Mouse (Mus musculus) heart, embryonic 15.5 days (tissue): Measurements from ENCODE around the gene Zrsr2. TPM values are rescaled to one million over a fixed set of nuclear protein-coding genes. Genes with fewer than 3 reads are reported as not detected.

Experiments
- ATAC-seq: fragments of 200-750 bp; cut with Nextera tagmentation; replicated peaks from 2 replicates; pipeline ENCODE4 v1.8.0; 2017; ENCODE audit warnings: low read depth, moderate TSS enrichment; ENCODE audit not compliant: insufficient number of reproducible peaks, insufficient read depth, low FRiP score
- H3K27ac ChIP-seq: fragments of 300-500 bp; sonication (generic); 2 replicates; pipeline ENCODE4 v1.5.1; 2015; ENCODE audit warnings: mild to moderate bottlenecking, inconsistent platforms
- H3K27me3 ChIP-seq: fragments of 300-500 bp; sonication (generic); 2 replicates; pipeline ENCODE4 v1.6.1; 2015; ENCODE audit warnings: inconsistent platforms
- H3K36me3 ChIP-seq: fragments of 300-500 bp; sonication (generic); 2 replicates; pipeline ENCODE4 v1.6.1; 2015; ENCODE audit warnings: mild to moderate bottlenecking, inconsistent platforms
- H3K4me1 ChIP-seq: fragments of 300-500 bp; sonication (generic); replicated peaks from 2 replicates; pipeline ENCODE4 v1.6.1; 2015; ENCODE audit warnings: inconsistent platforms
- H3K4me2 ChIP-seq: fragments of 300-500 bp; sonication (generic); 2 replicates; pipeline ENCODE4 v1.6.1; 2015; ENCODE audit warnings: inconsistent platforms, mild to moderate bottlenecking, moderate library complexity
- H3K4me3 ChIP-seq: fragments of 300-500 bp; sonication (generic); 2 replicates; pipeline ENCODE4 v1.5.1; 2015; ENCODE audit warnings: mild to moderate bottlenecking, inconsistent platforms
- H3K9ac ChIP-seq: fragments of 300-500 bp; sonication (generic); 2 replicates; pipeline ENCODE4 v1.6.1; 2015; ENCODE audit warnings: mild to moderate bottlenecking, inconsistent platforms
- H3K9me3 ChIP-seq: fragments of 300-500 bp; sonication (generic); replicated peaks from 2 replicates; pipeline ENCODE4 v1.6.1; 2016; ENCODE audit warnings: inconsistent platforms
- WGBS: fragments of 180-500 bp; shearing (Covaris S2); methylation state at CpG from one replicate; pipeline ENCODE4 v1.1.7; 2015; ENCODE audit warnings: mixed read lengths; 5-methylcytosine and 5-hydroxymethylcytosine counted together
- polyA plus RNA-seq: library from polyadenylated mRNA; unstranded; fragments of >200 nt; fragmentation: Nextera tagmentation; extraction: Ambion mirVana; gene quantifications from 2 replicates; pipeline ENCODE4 v1.2.1, GENCODE M21; 2015

Zrsr2 gene
- polyA plus RNA-seq: 26.3 and 27.8 TPM in 2 replicates

GRCm38 (mm10) chrX:163958467-163958875 lies at the start of gene Zrsr2:
Gene Zrsr2, minus strand, starts transcription at chrX:163958661.
- peak within 1 kb of the TSS; percentile 63 for H3K4me2 ChIP-seq
- no peaks in the 10 kb centered on the region for H3K27me3 ChIP-seq
- peak within 1 kb of the TSS; percentile 98 for H3K27ac ChIP-seq
- peaks cover 3% of the 10 kb centered on the region for H3K4me1 ChIP-seq
- H3K4me3 ChIP-seq: peak within 1 kb of the TSS; percentile 84
- peaks cover 8% of the 10 kb centered on the region; the same call in 1 of the 2 replicates for H3K36me3 ChIP-seq
- peak within 1 kb of the TSS; percentile 79 for H3K9ac ChIP-seq
- H3K9me3 ChIP-seq: no peaks in the 10 kb centered on the region
- 10% methylated on average over 27 of the region's 29 CpGs for WGBS
- ATAC-seq: peak; percentile 95

- Histone ChIP-seq H3K36me3 (no peaks in the 10 kb centered on the region), H3K4me1 (no peaks in the 10 kb centered on the region), H3K27ac (no peak overlapping the region), H3K4me2 (no peak overlapping the region), H3K9ac (no peak overlapping the region), H3K9me3 (no peaks in the 10 kb centered on the region), H3K4me3 (no peak overlapping the region), H3K27me3 (no peaks in the 10 kb centered on the region)
- ATAC-seq: no peak
- WGBS: 18% methylated on average over 2 of the region's 2 CpGs
These were observed 46.3 kb upstream of the Zrsr2 start for GRCm38 (mm10) chrX:164004809-164005208.

- no peak overlapping the region for H3K9ac ChIP-seq
- H3K4me3 ChIP-seq: no peak overlapping the region
- no peaks in the 10 kb centered on the region for H3K4me1 ChIP-seq
- H3K27me3 ChIP-seq: no peaks in the 10 kb centered on the region
- H3K36me3 ChIP-seq: no peaks in the 10 kb centered on the region
- H3K4me2 ChIP-seq: no peak overlapping the region
- WGBS: 68% methylated on average over 1 of the region's 1 CpGs
- ATAC-seq: no peak
- H3K27ac ChIP-seq: no peak overlapping the region
- H3K9me3 ChIP-seq: no peaks in the 10 kb centered on the region
These were observed 41.4 kb upstream of the Zrsr2 start for GRCm38 (mm10) chrX:163999848-164000247.

GRCm38 (mm10) chrX:163996754-163997153 lies 38.3 kb upstream of the Zrsr2 start:
- WGBS: 81% methylated on average over 3 of the region's 3 CpGs
- Histone ChIP-seq H3K9ac (no peak overlapping the region), H3K36me3 (no peaks in the 10 kb centered on the region), H3K27ac (no peak overlapping the region), H3K9me3 (no peaks in the 10 kb centered on the region), H3K27me3 (no peaks in the 10 kb centered on the region), H3K4me1 (no peaks in the 10 kb centered on the region), H3K4me2 (no peak overlapping the region), H3K4me3 (no peak overlapping the region)
- no peak for ATAC-seq

- no peak for ATAC-seq
- no peak overlapping the region for H3K4me3 ChIP-seq
- no peaks in the 10 kb centered on the region for H3K36me3 ChIP-seq
- H3K27ac ChIP-seq: no peak overlapping the region
- H3K4me2 ChIP-seq: no peak overlapping the region
- no peaks in the 10 kb centered on the region for H3K9me3 ChIP-seq
- H3K4me1 ChIP-seq: no peaks in the 10 kb centered on the region
- no peak overlapping the region for H3K9ac ChIP-seq
- 71% methylated on average over 3 of the region's 3 CpGs for WGBS
- no peaks in the 10 kb centered on the region for H3K27me3 ChIP-seq
These were observed 29.4 kb upstream of the Zrsr2 start for GRCm38 (mm10) chrX:163987718-163988374.

- no peaks in the 10 kb centered on the region for H3K36me3 ChIP-seq
- H3K4me2 ChIP-seq: no peak overlapping the region
- ATAC-seq: no peak
- 72% methylated on average over 6 of the region's 6 CpGs for WGBS
- no peaks in the 10 kb centered on the region for H3K27me3 ChIP-seq
- no peaks in the 10 kb centered on the region for H3K9me3 ChIP-seq
- no peak overlapping the region for H3K9ac ChIP-seq
- H3K4me1 ChIP-seq: no peaks in the 10 kb centered on the region
- no peak overlapping the region for H3K27ac ChIP-seq
- H3K4me3 ChIP-seq: no peak overlapping the region
These were observed 23.7 kb upstream of the Zrsr2 start for GRCm38 (mm10) chrX:163982129-163982528.

GRCm38 (mm10) chrX:163981500-163981899 lies 23.0 kb upstream of the Zrsr2 start:
- no peaks in the 10 kb centered on the region for H3K4me1 ChIP-seq
- no peak overlapping the region for H3K4me3 ChIP-seq
- H3K27me3 ChIP-seq: no peaks in the 10 kb centered on the region
- H3K27ac ChIP-seq: no peak overlapping the region
- WGBS: 51% methylated on average over 4 of the region's 4 CpGs
- no peaks in the 10 kb centered on the region for H3K9me3 ChIP-seq
- no peak for ATAC-seq
- no peak overlapping the region for H3K9ac ChIP-seq
- no peak overlapping the region for H3K4me2 ChIP-seq
- no peaks in the 10 kb centered on the region for H3K36me3 ChIP-seq

- Histone ChIP-seq H3K9me3 (no peaks in the 10 kb centered on the region), H3K27ac (no peak overlapping the region), H3K4me2 (no peak overlapping the region), H3K4me3 (no peak overlapping the region), H3K27me3 (no peaks in the 10 kb centered on the region), H3K9ac (no peak overlapping the region), H3K4me1 (no peaks in the 10 kb centered on the region), H3K36me3 (no peaks in the 10 kb centered on the region)
- no peak for ATAC-seq
- 94% methylated on average over 1 of the region's 1 CpGs for WGBS
These were observed 22.6 kb upstream of the Zrsr2 start for GRCm38 (mm10) chrX:163981092-163981491.

- 17% methylated on average over 56 of the region's 67 CpGs for WGBS
- Histone ChIP-seq H3K27me3 (no peaks in the 10 kb centered on the region), H3K4me3 (peak overlapping the region; percentile 84), H3K4me1 (peaks cover 3% of the 10 kb centered on the region), H3K9ac (peak overlapping the region; percentile 79), H3K36me3 (peaks cover 8% of the 10 kb centered on the region; the same call in 1 of the 2 replicates), H3K27ac (peak overlapping the region; percentile 98), H3K4me2 (peak overlapping the region; percentile 63), H3K9me3 (no peaks in the 10 kb centered on the region)
- ATAC-seq: peak; percentile 89
These were observed 526 bp downstream of the Zrsr2 start for GRCm38 (mm10) chrX:163957803-163958466.

GRCm38 (mm10) chrX:163957381-163957780 lies 1.1 kb downstream of the Zrsr2 start:
- H3K9ac ChIP-seq: peak overlapping the region; percentile 79
- H3K27me3 ChIP-seq: no peaks in the 10 kb centered on the region
- ATAC-seq: 0 out of 2 replicates have a peak, but pooled peaks have one; percentile 2
- peak overlapping the region; percentile 84 for H3K4me3 ChIP-seq
- peak overlapping the region; percentile 98 for H3K27ac ChIP-seq
- H3K4me1 ChIP-seq: peaks cover 3% of the 10 kb centered on the region
- H3K4me2 ChIP-seq: peak overlapping the region; percentile 63
- 22% methylated on average over 12 of the region's 12 CpGs for WGBS
- no peaks in the 10 kb centered on the region for H3K9me3 ChIP-seq
- peaks cover 11% of the 10 kb centered on the region; the same call in 1 of the 2 replicates for H3K36me3 ChIP-seq

GRCm38 (mm10) chrX:163951618-163952017 lies 6.8 kb downstream of the Zrsr2 start:
- Histone ChIP-seq H3K9ac (no peak overlapping the region), H3K4me3 (no peak overlapping the region), H3K9me3 (no peaks in the 10 kb centered on the region), H3K27ac (no peak overlapping the region), H3K36me3 (peaks cover 23% of the 10 kb centered on the region), H3K4me1 (no peaks in the 10 kb centered on the region), H3K27me3 (no peaks in the 10 kb centered on the region), H3K4me2 (no peak overlapping the region)
- WGBS: 58% methylated on average over 1 of the region's 1 CpGs
- ATAC-seq: no peak
